Mouse (Mus musculus) c-Kit-positive CD71-negative TER-119-negative erythroid progenitor cells, embryonic 14.5 days (primary cell): ENCODE results near the gene Wnt5b.
"Not testable (repeated sequence)": the region's sequence is repeated elsewhere in the genome, so short reads cannot be mapped to it uniquely, and the experiment has no call there.

Experiments
- DNase-seq: peaks from one replicate; pipeline ENCODE4 v3.0.0-alpha.2; 2013; ENCODE audit warnings: low read depth

Gene Wnt5b

GRCm38 (mm10) chr6:119450965-119451943 lies 92.9 kb downstream of the Wnt5b start:
- no peak for DNase-seq

GRCm38 (mm10) chr6:119449060-119449499 lies 95.1 kb downstream of the Wnt5b start:
- no peak for DNase-seq

- no peak for DNase-seq
Observed at GRCm38 (mm10) chr6:119448321-119449059, 95.7 kb downstream of the Wnt5b start.

GRCm38 (mm10) chr6:119445671-119446607 lies 98.2 kb downstream of the Wnt5b start:
- no peak for DNase-seq

- peak; percentile 94 for DNase-seq
Observed at GRCm38 (mm10) chr6:119443742-119444645, 100.2 kb downstream of the Wnt5b start.

GRCm38 (mm10) chr6:119442729-119443128 lies 101.4 kb downstream of the Wnt5b start:
- DNase-seq: not testable (repeated sequence)

GRCm38 (mm10) chr6:119437894-119438761 lies 106.0 kb downstream of the Wnt5b start:
- DNase-seq: no peak

- DNase-seq: no peak
Observed at GRCm38 (mm10) chr6:119434394-119434793, 109.8 kb downstream of the Wnt5b start.

- no peak for DNase-seq
Observed at GRCm38 (mm10) chr6:119431751-119432324, 112.3 kb downstream of the Wnt5b start.

- no peak for DNase-seq
Observed at GRCm38 (mm10) chr6:119430508-119430907, 113.6 kb downstream of the Wnt5b start.

GRCm38 (mm10) chr6:119429311-119429710 lies 114.8 kb downstream of the Wnt5b start:
- DNase-seq: no peak

- DNase-seq: no peak
Observed at GRCm38 (mm10) chr6:119428611-119429010, 115.5 kb downstream of the Wnt5b start.

GRCm38 (mm10) chr6:119421001-119421400 lies 123.1 kb downstream of the Wnt5b start:
- DNase-seq: no peak

GRCm38 (mm10) chr6:119420357-119420756 lies 123.8 kb downstream of the Wnt5b start:
- DNase-seq: no peak

GRCm38 (mm10) chr6:119419412-119419811 lies 124.7 kb downstream of the Wnt5b start:
- no peak for DNase-seq

- DNase-seq: no peak
Observed at GRCm38 (mm10) chr6:119418392-119419251, 125.5 kb downstream of the Wnt5b start.

GRCm38 (mm10) chr6:119417821-119418220 lies 126.3 kb downstream of the Wnt5b start:
- no peak for DNase-seq

GRCm38 (mm10) chr6:119417354-119417753 lies 126.8 kb downstream of the Wnt5b start, which contains the start of gene Adipor2:
Gene Adipor2 (minus strand): TSS chr6:119417704.
- peak; percentile 74 for DNase-seq
